Mouse (Mus musculus): ENCODE results near the gene Ankrd23.

- TF ChIP-seq POLR2A (IDR thresholded peaks at IDR 0.05; ENCODE audit: control insufficient read depth in 1 of 2, insufficient read depth in 1 of 2, low read depth in 1 of 2, low read length in 2 of 2, poor library complexity in 1 of 2) (no peak), POLR2AphosphoS2 (IDR thresholded peaks at IDR 0.05; ENCODE audit: low read length) (no peak), CTCF (IDR thresholded peaks at IDR 0.05 in 2 of 3, conservative IDR thresholded peaks at IDR 0.05 in 1 of 3; ENCODE audit: control insufficient read depth in 1 of 3, insufficient read depth in 1 of 3, low read depth in 2 of 3, low read length in 3 of 3, poor library complexity in 1 of 3, severe bottlenecking in 1 of 3) (peak; percentile 67 to 72 (median 70)), USF2 (IDR thresholded peaks at IDR 0.05; ENCODE audit: borderline replicate concordance in 1 of 2, insufficient read depth in 1 of 2, low read depth in 1 of 2, low read length in 2 of 2) (no peak), E2F4 (IDR thresholded peaks at IDR 0.05; ENCODE audit: borderline replicate concordance, low read depth, low read length) (no peak), EP300 (IDR thresholded peaks at IDR 0.05; ENCODE audit: low read depth in 1 of 2, low read length in 2 of 2) (no peak), TCF12 (IDR thresholded peaks at IDR 0.05; ENCODE audit: low read depth, low read length) (no peak), MYB (IDR thresholded peaks at IDR 0.05; ENCODE audit: low read depth, low read length) (no peak), USF1 (IDR thresholded peaks at IDR 0.05; ENCODE audit: low read depth, low read length) (no peak), MAFK (IDR thresholded peaks at IDR 0.05; ENCODE audit: borderline replicate concordance, low read depth, low read length) (no peak), ZKSCAN1 (IDR thresholded peaks at IDR 0.05; ENCODE audit: low read depth, low read length) (no peak), MAX (IDR thresholded peaks at IDR 0.05; ENCODE audit: low read length) (no peak)
Observed at GRCm38 (mm10) chr1:36513718-36514117, 23.0 kb downstream of the Ankrd23 start.

Measured in MEL (cell line).